Mouse (Mus musculus): ENCODE data around the gene Hspb6.

DNA sequence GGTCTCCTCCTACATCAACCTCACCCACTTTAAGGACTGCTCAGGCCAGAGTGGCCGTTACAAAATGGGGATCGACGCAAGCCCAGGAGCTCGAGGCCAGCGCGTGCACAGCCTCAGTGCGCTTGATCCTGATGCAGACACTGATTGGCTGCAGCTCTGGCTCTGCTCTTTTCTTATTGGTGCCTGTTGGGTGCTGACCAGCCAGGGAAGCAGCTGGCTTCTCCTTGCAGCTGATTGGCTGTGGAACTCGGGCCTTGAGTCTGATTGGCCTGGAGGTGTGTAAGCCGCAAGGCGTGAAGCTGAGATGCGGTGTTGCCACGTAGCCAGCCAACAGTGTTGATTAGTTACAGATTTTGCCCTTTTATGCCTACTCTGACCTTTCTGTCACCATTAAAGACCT, 46.8 kb downstream of the Hspb6 start, which contains the start of gene Zbtb32:
- TF ChIP-seq CTCF (IDR thresholded peaks at IDR 0.05), result no peak
- no peak for TF ChIP-seq EP300 (IDR thresholded peaks at IDR 0.05; ENCODE audit: insufficient read depth, low read depth, low read length)
- no peak for TF ChIP-seq POLR2A (IDR thresholded peaks at IDR 0.05; ENCODE audit: insufficient read depth, low read depth, low read length)
